Mouse (Mus musculus) left cerebral cortex, postnatal 36 days (tissue): Measurements from ENCODE around the gene Tns2. TPM values are rescaled to one million over a fixed set of nuclear protein-coding genes. Genes with fewer than 3 reads are reported as not detected.
A peak's percentile ranks its signal among the peaks of the same experiment; 100 is the strongest.
"Not testable (repeated sequence)": the region's sequence is repeated elsewhere in the genome, so short reads cannot be mapped to it uniquely, and the experiment has no call there.

Experiments
- DNase-seq, 2 experiments: peaks; one replicate each; pipeline ENCODE4 v3.0.0; 2021 to 2022; ENCODE audit warnings: low spot score in 2 of 2, mixed read lengths in 1 of 2
- intact Hi-C: fragments of 180-260 bp; cut with DNase I; formaldehyde crosslinking; loops from one replicate; pipeline ENCODE4 v1.15.1; 2025
- total RNA-seq, 2 experiments: library from RNA; stranded (reverse); gene quantifications; 2 replicates each; pipeline ENCODE4 v1.2.3; 2021

Gene Tns2
- 10 to 100 TPM; 17.2 to 28.6 TPM for total RNA-seq

GRCm38 (mm10) chr15:102100161-102100981, at the start of gene Tns2:
Gene Tns2, plus strand, starts transcription at chr15:102100413.
- DNase-seq = peak; percentile 73 to 79
- intact Hi-C loops = no loop called here

GRCm38 (mm10) chr15:102051920-102052683, 48.1 kb upstream of the Tns2 start:
- peak; percentile 49 to 64 for DNase-seq
- intact Hi-C loops = no loop called here

- intact Hi-C loops = no loop called here
- no peak for DNase-seq
Observed at GRCm38 (mm10) chr15:102056495-102057174, 43.6 kb upstream of the Tns2 start.

GRCm38 (mm10) chr15:102065661-102066325, 34.4 kb upstream of the Tns2 start:
- intact Hi-C loops = loop anchor here (1.0 to 5.0 kb wide), 3 partner anchors 77 to 728 kb away; no protein-coding TSS in a partner anchor
- DNase-seq = peak; percentile 88 to 90

- intact Hi-C loops = loop anchor here (10.0 kb wide), 1 partner anchor 846 kb away; the partner anchor contains the start of gene Grasp
- DNase-seq = no peak
Observed at GRCm38 (mm10) chr15:102070476-102071467, 29.4 kb upstream of the Tns2 start.

GRCm38 (mm10) chr15:102072963-102073558, 27.2 kb upstream of the Tns2 start:
- no peak for DNase-seq
- intact Hi-C loops = loop anchor here (10.0 kb wide), 1 partner anchor 848 kb away; the partner anchor contains the start of gene Grasp

- intact Hi-C loops = loop anchor here (10.0 kb wide), 1 partner anchor 849 kb away; the partner anchor contains the start of gene Grasp
- peak; percentile 99 for DNase-seq
Observed at GRCm38 (mm10) chr15:102073559-102074069, 26.6 kb upstream of the Tns2 start, which contains the start of gene Eif4b. Gene Eif4b, plus strand, starts transcription at chr15:102073773.

- intact Hi-C loops = loop anchor here (10.0 kb wide), 1 partner anchor 849 kb away; the partner anchor contains the start of gene Grasp
- peak; percentile 58 to 65 for DNase-seq
Observed at GRCm38 (mm10) chr15:102074070-102074731, 26.0 kb upstream of the Tns2 start.

GRCm38 (mm10) chr15:102074876-102075585, 25.2 kb upstream of the Tns2 start:
- no peak for DNase-seq
- intact Hi-C loops = loop anchor here (10.0 kb wide), 1 partner anchor 850 kb away; the partner anchor contains the start of gene Grasp

- intact Hi-C loops = loop anchor here (10.0 kb wide), 1 partner anchor 852 kb away; the partner anchor contains the start of gene Grasp
- DNase-seq = no peak
Observed at GRCm38 (mm10) chr15:102077111-102077677, 23.0 kb upstream of the Tns2 start.

- no peak for DNase-seq
- intact Hi-C loops = loop anchor here (10.0 kb wide), 1 partner anchor 854 kb away; the partner anchor contains the start of gene Grasp
Observed at GRCm38 (mm10) chr15:102079221-102079620, 21.0 kb upstream of the Tns2 start.

- intact Hi-C loops = loop anchor here (10.0 kb wide), 1 partner anchor 855 kb away; the partner anchor contains the start of gene Grasp
- DNase-seq = not testable (repeated sequence)
Observed at GRCm38 (mm10) chr15:102079924-102080323, 20.3 kb upstream of the Tns2 start.

GRCm38 (mm10) chr15:102080429-102080828, 19.8 kb upstream of the Tns2 start:
- DNase-seq = no peak
- intact Hi-C loops = no loop called here

GRCm38 (mm10) chr15:102082148-102082547, 18.1 kb upstream of the Tns2 start:
- intact Hi-C loops = no loop called here
- DNase-seq = no peak

GRCm38 (mm10) chr15:102083028-102083427, 17.2 kb upstream of the Tns2 start:
- intact Hi-C loops = no loop called here
- DNase-seq = no peak
